Mouse (Mus musculus): ENCODE results near the gene Hdlbp.

GRCm38 (mm10) chr1:93477758-93478585 lies 643 bp downstream of the Hdlbp start:
- TF ChIP-seq FLI1 (IDR thresholded peaks at IDR 0.05; ENCODE audit: low read length): no peak
- no peak for TF ChIP-seq GATA1 (IDR thresholded peaks at IDR 0.05; ENCODE audit: borderline replicate concordance, low read length)

Measured in megakaryocyte, embryonic 14.5 days (primary cell).